Mouse (Mus musculus): Measurements from ENCODE around the gene Cyp2b10.
"Not testable (repeated sequence)": the region's sequence is repeated elsewhere in the genome, so short reads cannot be mapped to it uniquely, and the experiment has no call there.

Gene Cyp2b10

GRCm38 (mm10) chr7:25897411-25897810 is at the start of gene Cyp2b10:
Cyp2b10 (plus strand) TSS chr7:25897620.
- no peak for DNase-seq (ENCODE audit: low spot score)

- peak; percentile 93 for DNase-seq (ENCODE audit: low spot score)
Observed at GRCm38 (mm10) chr7:25847722-25848443, 49.5 kb upstream of the Cyp2b10 start.

GRCm38 (mm10) chr7:25848444-25848812 is 49.0 kb upstream of the Cyp2b10 start:
- peak; percentile 52 for DNase-seq (ENCODE audit: low spot score)

GRCm38 (mm10) chr7:25855082-25855481 is 42.3 kb upstream of the Cyp2b10 start:
- peak; percentile 58 for DNase-seq (ENCODE audit: low spot score)

GRCm38 (mm10) chr7:25859962-25860870 is 37.2 kb upstream of the Cyp2b10 start:
- peak; percentile 76 for DNase-seq (ENCODE audit: low spot score)

GRCm38 (mm10) chr7:25862365-25862764 is 35.1 kb upstream of the Cyp2b10 start:
- DNase-seq (ENCODE audit: low spot score): no peak

- no peak for DNase-seq (ENCODE audit: low spot score)
Observed at GRCm38 (mm10) chr7:25863756-25864155, 33.7 kb upstream of the Cyp2b10 start.

- no peak for DNase-seq (ENCODE audit: low spot score)
Observed at GRCm38 (mm10) chr7:25864861-25865260, 32.6 kb upstream of the Cyp2b10 start.

GRCm38 (mm10) chr7:25869789-25870188 is 27.6 kb upstream of the Cyp2b10 start:
- no peak for DNase-seq (ENCODE audit: low spot score)

- no peak for DNase-seq (ENCODE audit: low spot score)
Observed at GRCm38 (mm10) chr7:25872624-25873023, 24.8 kb upstream of the Cyp2b10 start.

GRCm38 (mm10) chr7:25878735-25879134 is 18.7 kb upstream of the Cyp2b10 start:
- DNase-seq (ENCODE audit: low spot score): no peak

GRCm38 (mm10) chr7:25880721-25881120 is 16.7 kb upstream of the Cyp2b10 start:
- DNase-seq (ENCODE audit: low spot score): not testable (repeated sequence)

- no peak for DNase-seq (ENCODE audit: low spot score)
Observed at GRCm38 (mm10) chr7:25884272-25884671, 13.1 kb upstream of the Cyp2b10 start.

- no peak for DNase-seq (ENCODE audit: low spot score)
Observed at GRCm38 (mm10) chr7:25887758-25888157, 9.7 kb upstream of the Cyp2b10 start.

GRCm38 (mm10) chr7:25893159-25893558 is 4.3 kb upstream of the Cyp2b10 start:
- DNase-seq (ENCODE audit: low spot score): no peak

GRCm38 (mm10) chr7:25895162-25895561 is 2.3 kb upstream of the Cyp2b10 start:
- no peak for DNase-seq (ENCODE audit: low spot score)

- DNase-seq (ENCODE audit: low spot score): no peak
Observed at GRCm38 (mm10) chr7:25898064-25898463, 644 bp downstream of the Cyp2b10 start.

GRCm38 (mm10) chr7:25902061-25902690 is 4.8 kb downstream of the Cyp2b10 start:
- DNase-seq (ENCODE audit: low spot score): no peak

GRCm38 (mm10) chr7:25903156-25903555 is 5.7 kb downstream of the Cyp2b10 start:
- no peak for DNase-seq (ENCODE audit: low spot score)

GRCm38 (mm10) chr7:25904066-25904465 is 6.6 kb downstream of the Cyp2b10 start:
- DNase-seq (ENCODE audit: low spot score): peak; percentile 35

- DNase-seq (ENCODE audit: low spot score): no peak
Observed at GRCm38 (mm10) chr7:25904489-25904888, 7.1 kb downstream of the Cyp2b10 start.

GRCm38 (mm10) chr7:25907380-25907779 is 10.0 kb downstream of the Cyp2b10 start:
- no peak for DNase-seq (ENCODE audit: low spot score)

- no peak for DNase-seq (ENCODE audit: low spot score)
Observed at GRCm38 (mm10) chr7:25910046-25910445, 12.6 kb downstream of the Cyp2b10 start.

Measured in embryo, embryonic 10 days (tissue).